Mouse (Mus musculus) testis, postnatal 14 days (tissue): ENCODE measurements around the gene Zfp583.
"Not testable (repeated sequence)": the region's sequence is repeated elsewhere in the genome, so short reads cannot be mapped to it uniquely, and the experiment has no call there.

Experiments used
- DNase-seq: peaks from one replicate; pipeline ENCODE4 v3.0.0; 2021; ENCODE audit warnings: low spot score

Gene Zfp583

GRCm38 (mm10) chr7:6331233-6331956 is at the start of gene Zfp583:
TSS of gene Zfp583 (minus strand) at chr7:6331285.
- DNase-seq: peak; percentile 83

- DNase-seq: no peak
These were observed 47.4 kb upstream of the Zfp583 start for GRCm38 (mm10) chr7:6378441-6378840.

- DNase-seq: no peak
These were observed 41.9 kb upstream of the Zfp583 start for GRCm38 (mm10) chr7:6372993-6373392.

- no peak for DNase-seq
These were observed 38.4 kb upstream of the Zfp583 start for GRCm38 (mm10) chr7:6369460-6369859.

- not testable (repeated sequence) for DNase-seq
These were observed 37.1 kb upstream of the Zfp583 start for GRCm38 (mm10) chr7:6368146-6368545.

GRCm38 (mm10) chr7:6367185-6367584 is 36.1 kb upstream of the Zfp583 start:
- no peak for DNase-seq

GRCm38 (mm10) chr7:6364761-6365160 is 33.7 kb upstream of the Zfp583 start:
- no peak for DNase-seq

- no peak for DNase-seq
These were observed 32.0 kb upstream of the Zfp583 start, which contains the start of gene Zfp78 for GRCm38 (mm10) chr7:6363047-6363488. TSS of gene Zfp78 (plus strand) at chr7:6363280.

- DNase-seq: peak; percentile 99
These were observed 31.4 kb upstream of the Zfp583 start for GRCm38 (mm10) chr7:6362268-6363046.

- DNase-seq: no peak
These were observed 30.7 kb upstream of the Zfp583 start for GRCm38 (mm10) chr7:6361756-6362155.

GRCm38 (mm10) chr7:6360477-6361060 is 29.5 kb upstream of the Zfp583 start:
- no peak for DNase-seq

- no peak for DNase-seq
These were observed 28.0 kb upstream of the Zfp583 start for GRCm38 (mm10) chr7:6358937-6359590.

GRCm38 (mm10) chr7:6358121-6358520 is 27.0 kb upstream of the Zfp583 start:
- DNase-seq: no peak

GRCm38 (mm10) chr7:6344124-6344523 is 13.0 kb upstream of the Zfp583 start:
- DNase-seq: no peak

- peak; percentile 75 for DNase-seq
These were observed 12.5 kb upstream of the Zfp583 start, which contains the start of gene Gm3854 for GRCm38 (mm10) chr7:6343501-6344071. TSS of gene Gm3854 (plus strand) at chr7:6343759.

- no peak for DNase-seq
These were observed 8.8 kb upstream of the Zfp583 start for GRCm38 (mm10) chr7:6339865-6340264.

- no peak for DNase-seq
These were observed 440 bp downstream of the Zfp583 start for GRCm38 (mm10) chr7:6330458-6331232.

GRCm38 (mm10) chr7:6300796-6301195 is 30.3 kb downstream of the Zfp583 start:
- not testable (repeated sequence) for DNase-seq

- DNase-seq: not testable (repeated sequence)
These were observed 40.0 kb downstream of the Zfp583 start for GRCm38 (mm10) chr7:6291121-6291520.

GRCm38 (mm10) chr7:6286921-6287531 is 44.1 kb downstream of the Zfp583 start:
- DNase-seq: no peak
